Mouse (Mus musculus) lung, adult 2 months (tissue): ENCODE measurements around the gene Ccdc62.

Experiments used
- CTCF ChIP-seq: fragments of 200-500 bp; IDR thresholded peaks from 2 replicates; pipeline ENCODE4 v1.5.1; 2011; ENCODE audit warnings: mild to moderate bottlenecking, low read length, control low read depth; ENCODE audit not compliant: insufficient read depth
- POLR2A ChIP-seq: fragments of 200-500 bp; IDR thresholded peaks from 2 replicates; pipeline ENCODE4 v1.6.1; 2011; ENCODE audit warnings: low read depth, mild to moderate bottlenecking, control low read depth, low read length, borderline replicate concordance; ENCODE audit errors: extremely low read depth

- TF ChIP-seq CTCF (no peak), POLR2A (no peak)
Observed at GRCm38 (mm10) chr5:123938479-123938878, 8.0 kb downstream of the Ccdc62 start.
